20 mouse cellular contexts compared by ENCODE assay signal in genomic region chrX:74176959-74177358, GRCm38 (mm10). TPM values are rescaled to one million over a fixed set of nuclear protein-coding genes. Genes with fewer than 3 reads are reported as not detected.
"Had no signal": no experiment of that assay in that cellular context is flagged by ENCODE, and none has a peak within 500 bp of the region (broad histone marks: within the 10 kb centered on the region; RNA-seq: fewer than 3 reads in every experiment).

Gene Tktl1 (plus strand): TSS chrX:74177259.

- DNase-seq: gastrocnemius, postnatal 14 days; heart, adult 2 months; heart, postnatal 14 days; heart, postnatal 36 days; kidney, adult 11 months; kidney, adult 2 months; kidney, adult 9 months; kidney, postnatal 14 days; kidney, postnatal 36 days; liver; liver, embryonic 13.5 days had no signal

RNA-seq across cellular contexts. Expression of gene Tktl1, which starts in this region (rescaled TPM):
- total RNA-seq: gastrocnemius, adult 18-20 months; gastrocnemius, adult 8-10 months; gastrocnemius, postnatal 14 days; gastrocnemius, postnatal 4 days; granulocyte monocyte progenitor cell, adult 5-6 weeks; heart, adult 2 months; heart, postnatal 14 days; heart, postnatal 36 days; hindbrain, postnatal 0 days; layer of hippocampus, postnatal 10 days; left cerebral cortex, adult 2 months; left cerebral cortex, postnatal 14 days; left cerebral cortex, postnatal 36 days had no signal
